Mouse (Mus musculus) cerebellum, postnatal 25 days (tissue): ENCODE results near the gene Sept14.
"Not testable (repeated sequence)": the region's sequence is repeated elsewhere in the genome, so short reads cannot be mapped to it uniquely, and the experiment has no call there.

ENCODE experiments used
- DNase-seq, 2 experiments: peaks; one replicate each; pipeline ENCODE4 v3.0.0; 2021; ENCODE audit warnings: mixed read lengths in 2 of 2

Sept14 gene

DNA sequence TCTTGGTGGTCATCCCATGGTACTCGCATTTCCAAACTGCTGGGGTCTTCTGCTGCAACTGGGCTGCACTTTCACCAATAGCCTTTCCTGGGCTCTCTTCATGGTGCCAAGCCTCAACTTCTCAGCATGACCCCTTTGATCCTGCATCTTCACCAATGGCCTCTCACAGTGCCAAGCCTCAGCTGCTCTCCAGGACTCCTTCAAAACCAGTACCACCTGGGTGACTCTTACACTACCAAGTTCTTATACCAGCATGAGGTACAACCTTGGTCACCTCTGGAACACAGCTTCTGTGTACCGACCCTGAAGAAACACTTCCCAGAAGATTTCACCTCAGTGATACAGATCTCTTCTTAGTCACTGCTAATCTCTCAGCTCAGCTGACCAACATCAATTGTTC lies at the start of gene Sept14:
TSS of gene Sept14 (minus strand) at position 101 of the 400 bp plus-strand sequence.
- DNase-seq = no peak

- DNase-seq = no peak
Measured at GRCm38 (mm10) chr5:129756886-129757285, 48.6 kb upstream of the Sept14 start.

DNA sequence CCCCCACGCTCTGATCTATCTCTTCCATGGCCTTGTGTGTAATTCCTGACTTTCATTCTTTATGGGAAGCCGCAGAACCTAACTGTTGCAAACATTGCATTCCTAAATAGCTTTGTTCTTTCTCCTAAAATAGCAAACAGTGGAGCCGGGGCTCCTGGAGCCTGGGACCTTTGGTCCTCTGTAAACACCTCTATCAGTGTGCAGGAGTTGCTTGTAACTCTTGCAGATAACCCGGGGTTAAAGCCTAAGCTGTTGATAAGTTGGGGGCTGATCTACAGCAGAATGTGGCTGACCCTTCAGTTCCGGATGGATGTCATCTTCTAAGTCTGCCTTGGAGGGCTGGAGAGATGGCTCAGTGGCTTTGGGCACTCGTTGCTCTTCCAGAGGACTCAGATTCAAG lies 35.7 kb upstream of the Sept14 start:
- DNase-seq = no peak

DNA sequence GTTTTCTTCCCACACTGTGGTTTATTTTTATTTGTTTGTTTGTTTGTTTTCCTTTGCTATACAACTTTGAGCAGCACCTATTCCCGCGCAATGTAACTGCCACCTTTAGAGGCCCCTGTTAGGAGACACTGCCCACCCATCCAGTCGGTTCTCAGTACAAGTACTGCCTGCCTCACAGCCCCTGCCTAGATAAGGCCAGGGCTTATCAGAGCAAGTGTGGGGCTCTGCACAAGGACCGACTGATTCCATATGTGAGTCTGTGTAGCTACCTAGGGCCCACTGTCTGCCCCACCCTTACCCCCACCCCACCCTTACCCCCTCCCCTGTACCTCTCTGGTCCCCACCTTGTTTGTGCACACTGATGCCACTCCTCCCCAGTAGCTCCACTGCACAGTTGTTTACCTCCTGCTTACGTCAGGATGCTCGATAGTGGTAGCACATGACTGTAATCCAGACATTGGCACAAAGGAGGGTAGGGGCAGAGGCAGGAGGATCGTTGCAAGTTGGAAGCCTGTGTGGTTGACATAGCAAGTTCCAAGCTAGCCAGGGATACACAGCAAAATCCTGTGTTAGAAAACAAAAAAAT lies 34.7 kb upstream of the Sept14 start:
- DNase-seq = no peak

GRCm38 (mm10) chr5:129740976-129741375 lies 32.7 kb upstream of the Sept14 start:
- peak; percentile 28 to 60 for DNase-seq

- DNase-seq = peak; percentile 33 to 40
Measured at GRCm38 (mm10) chr5:129731021-129731420, 22.7 kb upstream of the Sept14 start.

DNA sequence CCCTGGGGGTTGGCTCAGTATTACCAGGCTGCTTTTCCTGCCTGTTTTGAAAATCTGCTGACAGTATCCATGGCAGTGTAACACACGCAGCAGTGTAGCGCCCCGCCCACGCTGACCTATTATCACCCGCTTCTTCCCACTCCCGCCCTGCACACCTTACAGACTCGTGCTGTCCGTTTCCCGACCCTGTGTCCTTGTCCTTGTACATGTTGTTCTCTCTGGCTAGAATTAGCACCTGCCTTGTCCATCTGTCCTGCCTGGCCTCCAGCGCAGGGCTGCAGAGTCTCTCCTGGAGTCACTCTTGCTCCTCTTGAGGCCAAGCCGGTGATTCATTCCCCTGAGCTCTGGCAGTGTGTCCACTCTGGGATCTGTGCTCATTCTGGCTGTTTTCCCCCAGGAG lies 22.0 kb upstream of the Sept14 start:
- DNase-seq = peak; percentile 84 to 85

- DNase-seq = peak; percentile 27 to 47
Measured at GRCm38 (mm10) chr5:129729286-129729685, 21.0 kb upstream of the Sept14 start.

DNA sequence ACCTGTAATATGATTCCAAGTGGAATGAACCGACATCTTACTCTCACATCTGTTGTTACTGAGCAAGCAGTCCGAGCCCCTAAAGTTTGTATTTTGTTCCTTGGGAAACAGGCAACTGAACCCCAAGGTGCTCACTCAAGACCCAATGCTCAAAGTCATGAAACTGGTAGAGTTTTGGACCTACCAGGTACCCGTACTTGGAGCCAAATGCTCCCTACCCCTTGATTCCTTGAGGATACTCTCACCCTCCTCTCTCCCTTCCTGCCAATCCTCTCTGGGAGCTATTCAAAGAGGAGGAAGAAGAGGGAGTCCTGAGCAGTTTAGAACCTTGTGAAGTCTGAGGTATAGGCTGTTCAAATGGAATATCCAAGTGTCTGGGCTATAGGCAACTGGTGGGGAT lies 18.5 kb upstream of the Sept14 start:
- no peak for DNase-seq

- peak; percentile 38 to 49 for DNase-seq
Measured at GRCm38 (mm10) chr5:129725774-129726392, 17.6 kb upstream of the Sept14 start.

DNA sequence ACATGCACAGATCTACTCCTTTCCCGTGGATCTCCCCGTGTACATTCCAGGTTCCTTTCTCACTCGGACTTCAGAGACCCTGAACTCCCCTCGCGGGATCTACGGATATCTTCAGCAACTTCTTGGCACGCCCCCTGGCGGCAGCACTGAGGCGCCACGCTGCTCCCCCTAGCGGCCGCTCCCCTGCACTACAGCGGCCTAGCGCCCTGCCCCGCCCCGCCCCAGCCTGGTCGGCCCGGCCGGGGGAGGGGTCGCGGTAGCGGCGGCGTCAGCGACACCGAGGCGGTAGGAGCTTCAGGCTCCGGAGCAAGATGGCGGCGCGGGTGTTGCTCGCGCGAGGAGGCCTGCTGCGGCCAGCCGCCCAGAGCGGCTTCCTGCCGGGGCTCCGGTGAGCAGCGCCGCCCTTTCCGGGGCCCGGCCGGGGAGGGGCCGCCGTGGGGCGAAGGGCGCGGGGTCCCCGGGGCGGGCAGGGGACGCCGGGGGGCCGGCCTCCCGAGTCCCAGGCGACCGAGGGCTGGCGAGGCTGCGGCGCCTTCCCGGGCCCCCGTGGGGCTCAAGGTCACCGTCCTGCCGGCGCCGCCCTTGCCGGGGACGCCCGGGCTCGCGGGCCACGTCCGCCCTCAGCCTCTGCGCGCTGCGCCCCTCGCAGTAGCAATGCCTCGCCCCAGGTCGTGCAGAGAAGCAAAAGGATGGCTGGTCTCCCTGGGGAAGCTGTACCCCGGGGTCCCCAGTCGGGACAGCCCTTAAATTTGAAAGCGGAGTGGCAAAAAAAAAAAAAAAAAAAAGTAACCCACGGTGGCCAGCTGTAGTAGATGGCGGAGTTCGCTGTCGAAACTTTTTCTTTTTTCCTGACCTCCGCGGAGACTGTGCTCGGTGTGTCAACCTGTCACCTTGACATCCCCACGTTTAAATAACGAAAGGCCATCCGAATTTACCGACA lies 16.8 kb upstream of the Sept14 start, which contains the start of gene Nipsnap2:
TSS of gene Nipsnap2 (plus strand) at position 230 of the 940 bp plus-strand sequence.
- DNase-seq = peak; percentile 96 to 98

DNA sequence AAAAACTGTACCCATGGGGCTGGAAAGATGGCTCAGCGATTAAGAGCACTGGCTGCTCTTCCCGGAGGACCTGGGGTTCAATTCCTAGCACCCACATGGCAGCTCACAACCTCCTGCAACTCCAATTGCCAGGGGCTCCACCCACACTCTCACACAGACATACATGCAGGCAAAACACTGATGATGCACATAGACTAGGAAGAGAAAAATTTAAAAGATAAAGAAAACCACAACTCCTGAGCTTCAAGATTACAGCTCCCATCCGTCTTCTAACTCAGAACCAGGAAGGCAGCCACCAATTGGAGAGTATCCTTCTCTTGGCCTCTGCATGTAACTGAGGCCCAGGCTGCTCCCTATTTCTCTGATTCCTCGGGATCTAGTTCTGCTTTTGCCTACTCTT lies 16.0 kb upstream of the Sept14 start:
- no peak for DNase-seq

DNA sequence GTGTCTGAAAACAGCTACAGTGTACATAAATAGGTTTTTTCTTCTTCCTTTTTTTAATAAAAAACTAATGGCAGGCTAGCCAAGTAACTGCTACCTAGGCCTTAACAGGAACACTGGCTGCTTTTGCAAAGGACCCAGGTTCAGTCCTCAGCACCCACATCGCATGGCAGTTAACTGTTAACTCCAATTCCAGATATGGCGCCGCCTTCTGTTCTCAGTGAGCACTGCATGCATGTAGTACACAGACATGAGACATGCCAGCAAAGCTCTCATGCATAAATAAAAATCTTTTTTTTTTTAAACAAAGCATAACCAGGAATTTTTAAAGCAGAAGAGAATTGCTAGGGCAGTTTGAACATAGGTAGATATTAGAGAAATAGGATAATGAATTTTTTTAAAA lies 11.9 kb upstream of the Sept14 start:
- no peak for DNase-seq

DNA sequence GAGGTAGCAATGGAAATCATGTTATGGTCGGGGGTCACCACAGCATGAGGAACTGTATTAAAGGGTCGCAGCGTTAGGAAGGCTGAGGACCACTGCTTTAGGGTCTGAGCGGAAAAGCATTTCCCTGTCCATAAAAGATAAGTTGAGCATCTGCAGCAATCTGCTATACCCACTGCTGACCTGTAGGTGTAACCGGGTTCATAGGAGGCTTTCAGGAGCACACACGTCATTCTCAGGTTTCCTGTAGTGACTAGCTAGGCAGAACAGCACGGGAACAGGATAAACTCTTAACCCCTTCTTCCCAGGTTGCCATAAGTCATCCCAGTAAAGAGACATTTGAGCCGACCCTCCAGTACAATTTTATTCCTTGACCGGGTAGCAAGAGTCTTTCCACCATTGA lies 8.7 kb upstream of the Sept14 start:
- no peak for DNase-seq

- peak; percentile 92 to 95 for DNase-seq
Measured at GRCm38 (mm10) chr5:129715326-129715861, 7.1 kb upstream of the Sept14 start, which contains the start of gene Mrps17. Mrps17 (plus strand) TSS chr5:129715497.

- no peak for DNase-seq
Measured at GRCm38 (mm10) chr5:129703368-129703767, 4.9 kb downstream of the Sept14 start.

DNA sequence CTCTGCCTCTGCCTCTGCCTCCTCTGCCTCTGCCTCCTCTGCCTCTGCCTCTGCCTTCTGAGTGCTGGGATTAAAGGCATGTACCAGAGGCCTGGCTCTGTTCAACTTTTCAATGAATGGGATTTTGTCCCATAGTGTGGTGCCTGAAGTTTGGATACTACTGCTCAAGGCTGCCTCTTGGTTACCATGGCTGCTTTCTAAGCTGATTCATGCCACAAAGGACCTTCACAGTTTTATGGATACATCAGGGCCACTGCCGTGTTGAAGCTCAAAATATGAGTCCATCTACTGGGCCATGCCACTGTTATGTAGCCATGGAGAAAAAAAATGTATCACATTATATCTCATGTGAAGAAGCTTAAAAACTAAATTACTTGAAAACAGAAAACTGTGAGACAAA lies 6.6 kb downstream of the Sept14 start:
- no peak for DNase-seq

DNA sequence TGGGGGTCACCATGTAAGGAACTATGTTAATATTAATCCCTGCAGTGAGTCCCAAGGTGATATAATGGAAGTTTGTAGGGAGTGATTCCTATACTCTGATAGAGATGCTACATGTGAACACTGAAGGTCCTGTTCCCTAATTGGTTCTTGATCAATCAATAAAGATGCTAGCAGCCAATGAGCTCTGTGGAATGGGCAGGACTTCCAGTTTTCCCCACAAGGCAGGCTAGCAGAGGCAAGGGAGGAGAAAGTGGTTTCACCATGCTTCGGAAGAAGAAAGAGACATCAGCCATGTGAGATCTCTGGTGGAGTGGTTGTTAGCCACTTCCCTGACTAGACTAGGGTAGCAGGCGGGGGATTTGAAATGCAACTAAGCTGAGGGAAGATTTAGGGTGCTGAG lies 7.8 kb downstream of the Sept14 start:
- DNase-seq = no peak

- no peak for DNase-seq
Measured at GRCm38 (mm10) chr5:129690528-129690927, 17.8 kb downstream of the Sept14 start.

DNA sequence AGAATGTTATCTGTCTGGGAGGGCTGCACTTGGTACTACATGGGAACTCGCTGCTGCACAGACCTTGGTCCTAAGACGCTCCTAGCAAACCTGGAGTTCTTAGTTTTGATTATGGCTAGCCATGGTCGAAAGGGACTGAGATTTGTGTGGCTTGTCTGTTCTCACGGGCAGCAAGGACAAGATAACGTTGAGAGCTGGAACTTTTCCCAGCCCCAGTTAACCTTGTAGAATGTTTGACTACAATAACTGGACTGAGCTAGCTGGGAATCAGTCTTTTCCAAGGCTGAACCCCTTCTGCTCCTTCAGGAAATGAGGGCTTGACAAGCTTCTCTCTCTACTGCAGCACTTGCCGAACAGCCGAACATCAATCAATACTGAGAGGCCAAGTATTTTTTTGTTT lies 20.7 kb downstream of the Sept14 start:
- no peak for DNase-seq

- DNase-seq = not testable (repeated sequence)
Measured at GRCm38 (mm10) chr5:129685141-129685540, 23.2 kb downstream of the Sept14 start.

- peak; percentile 91 to 92 for DNase-seq
Measured at GRCm38 (mm10) chr5:129670036-129670458, 38.3 kb downstream of the Sept14 start, which contains the start of gene Zfp11. Zfp11 (minus strand) TSS chr5:129670099.

DNA sequence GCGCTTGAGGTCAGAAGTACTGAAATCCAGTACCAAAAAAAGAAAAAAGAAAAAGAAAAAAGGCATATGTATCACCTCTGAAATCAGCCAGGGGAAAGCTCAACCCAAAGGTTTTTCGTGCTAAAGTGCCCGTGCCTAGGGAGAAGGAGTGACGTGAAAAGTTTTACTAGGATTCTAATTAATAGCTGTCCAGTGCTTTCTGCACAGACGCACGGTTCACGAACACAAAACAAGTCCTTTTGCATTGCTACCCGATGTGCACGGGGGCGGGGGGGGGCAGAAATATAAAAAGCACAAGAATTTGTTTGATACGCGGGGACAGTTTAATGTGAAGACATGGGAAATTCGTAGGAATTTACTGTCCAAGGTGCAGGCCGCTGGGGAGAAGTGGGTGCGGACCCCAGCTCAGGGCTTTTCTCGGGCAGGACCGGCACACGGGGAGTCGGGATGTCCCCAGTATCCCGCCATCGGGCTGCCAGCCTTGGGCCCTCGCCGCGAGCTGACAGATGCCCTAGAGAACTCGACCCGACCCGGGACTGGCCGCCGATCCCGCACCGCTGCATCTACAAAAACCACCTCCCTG lies 38.8 kb downstream of the Sept14 start:
- DNase-seq = no peak
